Mouse (Mus musculus) adrenal gland, adult 10 weeks (tissue): ENCODE data around the gene Spindoc. TPM values are rescaled to one million over a fixed set of nuclear protein-coding genes. Genes with fewer than 3 reads are reported as not detected.

Experiments
- polyA plus RNA-seq: library from polyadenylated mRNA; stranded (reverse); fragments of 350-450 nt; fragmentation: Illumina TruSeq; extraction: RNeasy Lipid Tissue Mini Kit (QIAGEN cat#74804); gene quantifications from one replicate; pipeline ENCODE4 v1.2.3, GENCODE M21; 2014; ENCODE audit warnings: low read depth, low replicate concordance

The Spindoc gene
- 0.70 TPM for polyA plus RNA-seq

GRCm38 (mm10) chr19:7382903-7383865 lies at the start of gene Spindoc:
Spindoc (minus strand) TSS chr19:7382994.

GRCm38 (mm10) chr19:7416834-7417735 lies 34.3 kb upstream of the Spindoc start, which contains the start of gene 2700081O15Rik:
2700081O15Rik (plus strand) TSS chr19:7417625.

DNA sequence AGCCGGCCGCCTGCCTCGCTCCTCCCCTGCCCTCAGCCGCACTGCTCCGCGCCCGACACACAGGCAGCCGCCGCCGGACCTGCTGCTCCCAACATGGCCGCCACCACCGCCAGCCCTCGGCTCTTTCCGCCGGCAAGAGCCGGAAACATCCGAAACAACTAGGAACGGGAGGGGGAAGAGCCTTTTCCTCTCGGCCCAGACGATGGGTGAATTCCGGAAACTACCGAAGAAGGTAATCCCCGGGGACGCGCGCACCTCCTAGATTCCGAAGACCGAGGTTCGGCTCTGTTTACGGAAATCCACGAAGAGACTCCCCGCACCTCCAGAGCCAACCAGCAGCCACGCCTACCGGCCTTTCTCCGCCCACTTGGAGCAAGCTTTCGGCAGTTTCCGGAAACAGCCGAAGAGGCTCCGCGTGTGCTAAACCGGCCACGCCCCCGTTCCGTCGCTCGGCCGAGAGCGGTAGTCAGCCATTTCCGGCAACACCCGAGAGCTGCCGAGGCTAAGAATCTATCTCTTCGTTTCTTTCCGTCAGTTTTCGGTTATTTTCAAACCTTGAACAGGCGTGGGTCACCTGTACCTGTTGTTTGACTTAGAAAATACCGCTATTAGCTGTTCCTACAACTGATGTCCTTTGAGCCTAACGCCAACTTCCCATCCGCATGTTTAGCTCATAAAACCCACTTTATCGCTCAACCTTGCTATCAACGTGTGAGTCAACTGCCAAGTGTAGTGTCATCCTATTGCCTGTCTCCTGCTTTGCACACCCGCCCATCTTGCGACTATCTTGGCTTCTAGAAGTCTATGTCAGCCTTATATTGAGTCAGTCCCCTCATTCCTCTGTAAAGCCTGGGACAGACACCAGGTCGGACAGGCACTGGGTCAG lies 41.0 kb downstream of the Spindoc start, which contains the start of gene Mark2:
Gene Mark2, minus strand, starts transcription at position 349 of the 886 bp plus-strand sequence.

Other genes starting within 250 kb of the Spindoc start
- 24.6 TPM for gene Otub1, start 176.7 kb downstream of the Spindoc start, polyA plus RNA-seq
- 87.4 TPM for gene Cox8a, start 165.4 kb downstream of the Spindoc start, polyA plus RNA-seq
- 9.3 TPM for gene Naa40, start 141.8 kb downstream of the Spindoc start, polyA plus RNA-seq
- not detected for gene Rcor2, start 115.7 kb downstream of the Spindoc start, polyA plus RNA-seq
- gene Mark2, start 41.1 kb downstream of the Spindoc start, polyA plus RNA-seq: 28.2 TPM
- 10.9 TPM for gene 2700081O15Rik, start 34.6 kb upstream of the Spindoc start, polyA plus RNA-seq
- 407 TPM for gene Rtn3, start 100.3 kb upstream of the Spindoc start, polyA plus RNA-seq
- gene Atl3, start 111.0 kb upstream of the Spindoc start, polyA plus RNA-seq: 299 TPM
- gene Pla2g16, start 174.5 kb upstream of the Spindoc start, polyA plus RNA-seq: 23.6 TPM
- 22.2 TPM for gene Lgals12, start 224.2 kb upstream of the Spindoc start, polyA plus RNA-seq
- not detected for gene Hrasls5, start 229.5 kb upstream of the Spindoc start, polyA plus RNA-seq